Mouse (Mus musculus) testis, adult 2 months (tissue): ENCODE data around the gene Tshz3. TPM values are rescaled to one million over a fixed set of nuclear protein-coding genes. Genes with fewer than 3 reads are reported as not detected.

Experiments
- H3K27ac ChIP-seq: fragments of 200-500 bp; 2 replicates; pipeline ENCODE4 v1.5.1; 2012; ENCODE audit warnings: low read depth, low read length; ENCODE audit not compliant: control insufficient read depth, insufficient read depth
- H3K27me3 ChIP-seq: fragments of 200-500 bp; 2 replicates; pipeline ENCODE4 v1.6.1; 2012; ENCODE audit warnings: mild to moderate bottlenecking, low read length, moderate library complexity; ENCODE audit not compliant: control insufficient read depth, insufficient read depth
- H3K36me3 ChIP-seq: fragments of 200-500 bp; 2 replicates; pipeline ENCODE4 v1.6.1; 2012; ENCODE audit warnings: mild to moderate bottlenecking, low read length; ENCODE audit not compliant: control insufficient read depth, insufficient read depth
- H3K4me1 ChIP-seq: fragments of 200-500 bp; 2 replicates; pipeline ENCODE4 v1.6.1; 2012; ENCODE audit warnings: low read length; ENCODE audit not compliant: control insufficient read depth, insufficient read depth
- H3K4me3 ChIP-seq: fragments of 200-500 bp; 2 replicates; pipeline ENCODE4 v1.5.1; 2012; ENCODE audit warnings: low read depth, mild to moderate bottlenecking, low read length, moderate library complexity, mixed read lengths; ENCODE audit not compliant: control insufficient read depth
- CTCF ChIP-seq: fragments of 200-500 bp; IDR thresholded peaks from 2 replicates; pipeline ENCODE4 v1.5.1; 2012; ENCODE audit warnings: low read depth, mild to moderate bottlenecking, inconsistent platforms, low read length, moderate library complexity; ENCODE audit not compliant: control insufficient read depth, insufficient read depth, insufficient replicate concordance
- POLR2A ChIP-seq: fragments of 200-500 bp; IDR thresholded peaks from 2 replicates; pipeline ENCODE4 v1.6.1; 2012; ENCODE audit warnings: low read depth, mild to moderate bottlenecking, inconsistent platforms, low read length, moderate library complexity; ENCODE audit not compliant: control insufficient read depth
- polyA plus RNA-seq: library from polyadenylated mRNA; depleted of rRNA; stranded (reverse); fragments of >200 nt; gene quantifications from 2 replicates; pipeline ENCODE4 v1.2.3, GENCODE M21; 2012

Tshz3 gene
- polyA plus RNA-seq, 1 experiment, result 0.31 TPM

DNA sequence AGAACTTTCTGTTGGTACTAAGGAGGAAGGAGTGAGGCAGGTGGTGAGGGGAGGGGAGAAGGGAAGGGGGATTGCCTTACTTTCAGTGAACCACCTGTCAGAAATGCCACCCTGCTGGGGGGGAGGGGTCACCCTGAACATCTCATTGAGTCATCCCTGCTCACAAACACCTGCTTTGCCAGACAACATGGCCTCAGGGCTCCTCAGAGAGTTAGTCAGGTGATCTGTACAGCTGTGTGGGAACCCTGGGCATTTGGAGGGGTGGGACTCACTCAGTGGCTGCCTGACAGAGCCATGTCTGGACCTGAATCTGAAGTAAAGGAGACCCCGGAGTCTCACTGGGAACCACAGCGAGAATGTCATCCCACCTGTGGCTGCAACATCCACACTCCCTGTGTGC, 53.6 kb downstream of the Tshz3 start:
- no peak for TF ChIP-seq POLR2A
- TF ChIP-seq CTCF, result no peak
- H3K27me3 ChIP-seq, result no peaks in the 10 kb centered on the region
- H3K36me3 ChIP-seq, result no peaks in the 10 kb centered on the region
- no peak overlapping the region for H3K4me3 ChIP-seq
- no peaks in the 10 kb centered on the region for H3K4me1 ChIP-seq
- H3K27ac ChIP-seq, result no peak overlapping the region

GRCm38 (mm10) chr7:36767501-36768092, 69.7 kb downstream of the Tshz3 start:
- no peak overlapping the region for H3K27ac ChIP-seq
- no peak overlapping the region for H3K4me3 ChIP-seq
- TF ChIP-seq POLR2A, result no peak
- no peak for TF ChIP-seq CTCF
- H3K36me3 ChIP-seq, result no peaks in the 10 kb centered on the region
- no peaks in the 10 kb centered on the region for H3K27me3 ChIP-seq
- H3K4me1 ChIP-seq, result peaks cover 4% of the 10 kb centered on the region; the same call in 1 of the 2 replicates

DNA sequence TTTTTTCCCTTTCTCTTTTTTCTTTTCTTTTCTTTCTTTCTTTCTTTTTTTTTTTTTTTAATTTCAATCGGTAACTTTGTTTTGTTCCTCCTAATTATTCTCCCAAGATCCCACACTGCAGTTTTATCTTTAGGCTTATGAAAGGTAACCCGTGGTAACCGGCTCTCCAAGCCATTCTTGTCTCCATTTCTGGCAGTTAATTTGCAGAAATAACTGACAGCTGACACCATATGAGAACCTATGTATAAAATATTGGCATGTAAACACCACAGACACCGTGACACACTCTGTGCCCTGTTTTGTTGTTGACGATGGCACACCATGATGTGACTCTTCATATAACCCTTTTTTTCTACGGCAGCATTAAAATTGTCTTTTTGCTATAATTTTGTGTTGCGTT, 75.2 kb downstream of the Tshz3 start:
- H3K4me1 ChIP-seq, result peaks cover 4% of the 10 kb centered on the region; the same call in 1 of the 2 replicates
- no peak overlapping the region for H3K4me3 ChIP-seq
- no peak overlapping the region for H3K27ac ChIP-seq
- TF ChIP-seq CTCF (no peak), POLR2A (no peak)
- H3K36me3 ChIP-seq, result no peaks in the 10 kb centered on the region
- no peaks in the 10 kb centered on the region for H3K27me3 ChIP-seq

GRCm38 (mm10) chr7:36776956-36777355, 79.0 kb downstream of the Tshz3 start:
- no peak for TF ChIP-seq POLR2A
- Histone ChIP-seq H3K36me3 (no peaks in the 10 kb centered on the region), H3K4me3 (no peak overlapping the region), H3K27ac (no peak overlapping the region), H3K27me3 (no peaks in the 10 kb centered on the region), H3K4me1 (no peaks in the 10 kb centered on the region)

DNA sequence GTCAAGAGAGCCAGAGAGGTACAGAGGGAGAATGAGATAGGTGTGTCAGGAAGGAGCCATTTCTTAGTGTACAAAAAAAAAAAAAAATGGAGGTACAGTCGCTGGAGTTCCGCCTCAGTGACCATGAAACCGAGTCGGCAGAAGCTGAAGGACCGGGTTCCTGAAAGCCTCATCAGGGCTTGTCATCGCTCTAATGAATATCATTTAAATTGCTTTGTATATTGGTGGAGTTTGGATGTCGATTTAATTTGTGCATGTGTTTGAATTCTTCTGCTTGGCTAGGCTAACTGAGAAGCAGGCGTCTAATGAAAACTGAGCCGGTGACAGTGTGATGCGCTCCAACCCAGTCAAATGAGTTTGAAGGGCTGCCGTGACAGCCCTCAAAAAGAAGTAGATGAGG, 80.5 kb downstream of the Tshz3 start:
- H3K4me3 ChIP-seq, result no peak overlapping the region
- H3K4me1 ChIP-seq, result no peaks in the 10 kb centered on the region
- no peak overlapping the region for H3K27ac ChIP-seq
- TF ChIP-seq POLR2A, result no peak
- no peak for TF ChIP-seq CTCF
- H3K36me3 ChIP-seq, result no peaks in the 10 kb centered on the region
- H3K27me3 ChIP-seq, result no peaks in the 10 kb centered on the region

DNA sequence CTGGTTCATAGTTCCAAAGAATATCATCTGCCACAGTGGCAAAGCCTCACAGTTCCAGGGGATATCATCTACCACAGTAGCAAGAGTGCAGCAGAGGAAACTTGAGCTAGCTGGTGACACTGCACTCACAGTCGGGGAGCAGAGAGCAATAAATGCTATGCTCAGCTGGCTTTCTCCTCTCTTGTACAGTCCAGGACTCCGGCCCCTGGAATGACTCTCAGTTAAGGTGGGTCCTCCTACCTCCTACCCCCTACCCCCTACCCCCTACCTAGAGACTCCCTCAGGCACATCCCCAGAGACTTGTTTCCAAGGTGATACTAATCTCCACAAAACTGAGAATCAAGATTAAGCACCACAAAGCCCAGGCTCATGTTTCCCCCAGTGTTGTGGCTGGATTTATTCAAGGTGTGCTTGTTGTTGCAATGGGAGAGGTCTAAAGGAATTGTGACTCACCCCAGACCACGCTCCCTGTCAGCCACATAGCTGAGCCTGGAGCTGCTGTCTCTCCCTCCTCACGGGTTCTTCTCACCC, 86.4 kb downstream of the Tshz3 start:
- Histone ChIP-seq H3K4me3 (no peak overlapping the region), H3K4me1 (no peaks in the 10 kb centered on the region), H3K27ac (no peak overlapping the region), H3K27me3 (no peaks in the 10 kb centered on the region), H3K36me3 (no peaks in the 10 kb centered on the region)
- TF ChIP-seq CTCF (no peak), POLR2A (no peak)

- Histone ChIP-seq H3K36me3 (no peaks in the 10 kb centered on the region), H3K27me3 (no peaks in the 10 kb centered on the region), H3K4me1 (no peaks in the 10 kb centered on the region), H3K27ac (no peak overlapping the region), H3K4me3 (no peak overlapping the region)
- no peak for TF ChIP-seq CTCF
- no peak for TF ChIP-seq POLR2A
Observed at GRCm38 (mm10) chr7:36786713-36787421, 88.9 kb downstream of the Tshz3 start.
